Mouse (Mus musculus) bone marrow macrophage, adult 2 months (primary cell): ENCODE measurements at regions not wholly inside any gene's neighbourhood (a gene's known extent, or its start where the extent isn't known, plus 50 kb on each side); places are given as distances from the start of the nearest gene placed in this dataset.

Experiments used
- CTCF ChIP-seq: IDR thresholded peaks from 2 replicates; pipeline ENCODE4 v1.5.1; 2012; ENCODE audit warnings: low read depth, mild to moderate bottlenecking, low read length, moderate library complexity
- POLR2A ChIP-seq: IDR thresholded peaks from 2 replicates; pipeline ENCODE4 v1.6.1; 2012; ENCODE audit warnings: mild to moderate bottlenecking, low read depth, low read length, borderline replicate concordance

DNA sequence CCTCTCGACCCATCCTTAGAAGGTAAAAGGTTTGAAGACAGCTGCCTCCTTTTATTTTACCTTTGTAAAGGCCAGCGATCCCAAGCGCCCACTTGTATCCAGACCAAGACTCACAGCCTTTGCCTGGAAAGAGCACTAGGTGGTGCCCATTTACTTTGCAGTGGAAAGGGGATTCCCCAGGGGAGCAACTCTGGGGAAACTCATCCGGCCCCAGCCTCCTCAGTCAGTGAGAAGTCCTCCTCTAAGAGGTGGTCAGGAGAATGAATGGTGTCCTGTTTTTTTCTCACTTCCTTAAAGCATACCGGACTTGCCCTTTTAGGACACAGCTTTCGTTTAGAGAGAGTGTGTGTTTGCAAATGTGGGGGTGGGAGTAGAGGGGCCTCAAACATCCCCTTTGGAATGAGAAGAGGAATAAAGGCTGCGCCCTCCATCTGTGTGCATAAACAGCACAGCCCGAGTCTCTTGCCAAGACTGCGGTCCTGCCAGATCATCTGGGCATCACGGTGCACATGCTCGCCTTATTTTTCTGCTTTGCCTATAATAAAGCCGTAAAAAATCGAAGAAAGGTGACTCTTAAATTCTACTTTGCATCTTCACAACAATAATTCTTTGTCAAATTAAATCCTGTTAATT, 57.5 kb upstream of the Etaa1 start:
- TF ChIP-seq CTCF (no peak), POLR2A (no peak)
